Mouse (Mus musculus) brain, embryonic 14.5 days (tissue): ENCODE results near the gene Crim1.

ENCODE experiments used
- CTCF ChIP-seq: fragments of 200-500 bp; IDR thresholded peaks from 2 replicates; pipeline ENCODE4 v1.5.1; 2012; ENCODE audit warnings: inconsistent platforms, mild to moderate bottlenecking, moderate library complexity, borderline replicate concordance; ENCODE audit not compliant: insufficient read depth, insufficient read length; ENCODE audit errors: extremely low read depth
- POLR2A ChIP-seq: fragments of 200-500 bp; IDR thresholded peaks from 2 replicates; pipeline ENCODE4 v1.6.1; 2012; ENCODE audit warnings: mild to moderate bottlenecking, inconsistent platforms, borderline replicate concordance; ENCODE audit not compliant: poor library complexity, insufficient read depth, insufficient read length, severe bottlenecking; ENCODE audit errors: extremely low read depth

DNA sequence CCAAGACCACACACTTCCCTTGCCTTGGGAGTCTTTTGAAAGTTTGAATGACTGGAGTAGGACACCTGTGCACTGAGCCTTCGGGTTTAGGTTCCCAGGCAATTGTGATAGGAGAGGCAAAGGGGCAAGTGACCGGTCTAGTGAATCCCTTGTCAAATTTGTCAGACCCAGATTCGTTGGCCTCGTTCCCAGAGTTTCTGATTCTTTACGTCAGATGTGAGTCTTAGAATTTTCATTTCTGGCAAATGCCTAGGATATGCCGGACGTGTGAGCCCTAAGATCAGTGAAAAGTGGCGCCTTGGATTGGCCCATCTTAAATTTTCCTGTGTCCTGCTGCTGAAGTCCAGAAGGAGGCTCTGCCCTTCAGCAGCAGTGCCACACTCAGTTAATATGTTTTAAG is 71.7 kb downstream of the Crim1 start:
- no peak for TF ChIP-seq POLR2A
- no peak for TF ChIP-seq CTCF
